Mouse (Mus musculus) A20 (cell line): ENCODE measurements around the gene Nceh1.

Experiments
- DNase-seq: peaks from one replicate; pipeline ENCODE4 v3.0.0-alpha.2; 2011; ENCODE audit warnings: low read depth, low spot score

Gene Nceh1

GRCm38 (mm10) chr3:27320613-27321495, 138.1 kb downstream of the Nceh1 start:
- DNase-seq = no peak

- DNase-seq = no peak
Observed at GRCm38 (mm10) chr3:27322591-27322990, 139.8 kb downstream of the Nceh1 start.

- DNase-seq = no peak
Observed at GRCm38 (mm10) chr3:27323551-27323950, 140.8 kb downstream of the Nceh1 start.

GRCm38 (mm10) chr3:27326633-27327191, 143.9 kb downstream of the Nceh1 start:
- DNase-seq = no peak

- DNase-seq = no peak
Observed at GRCm38 (mm10) chr3:27330706-27331105, 147.9 kb downstream of the Nceh1 start.
